Mouse (Mus musculus) 3134 (cell line): ENCODE results near the gene Nelfcd.
A peak's percentile ranks its signal among the peaks of the same experiment; 100 is the strongest.

Source experiments
- DNase-seq: peaks from one replicate; pipeline ENCODE4 v3.0.0-alpha.2; 2011; ENCODE audit warnings: low spot score; ENCODE audit not compliant: insufficient read length; ENCODE audit errors: extremely low read depth

Nelfcd gene

GRCm38 (mm10) chr2:174415731-174416310 is at the start of gene Nelfcd:
TSS of gene Nelfcd (plus strand) at chr2:174415804.
- DNase-seq: peak; percentile 94

GRCm38 (mm10) chr2:174366571-174366970 is 49.0 kb upstream of the Nelfcd start:
- DNase-seq: no peak

- DNase-seq: no peak
These were observed 34.6 kb upstream of the Nelfcd start for GRCm38 (mm10) chr2:174381021-174381420.

DNA sequence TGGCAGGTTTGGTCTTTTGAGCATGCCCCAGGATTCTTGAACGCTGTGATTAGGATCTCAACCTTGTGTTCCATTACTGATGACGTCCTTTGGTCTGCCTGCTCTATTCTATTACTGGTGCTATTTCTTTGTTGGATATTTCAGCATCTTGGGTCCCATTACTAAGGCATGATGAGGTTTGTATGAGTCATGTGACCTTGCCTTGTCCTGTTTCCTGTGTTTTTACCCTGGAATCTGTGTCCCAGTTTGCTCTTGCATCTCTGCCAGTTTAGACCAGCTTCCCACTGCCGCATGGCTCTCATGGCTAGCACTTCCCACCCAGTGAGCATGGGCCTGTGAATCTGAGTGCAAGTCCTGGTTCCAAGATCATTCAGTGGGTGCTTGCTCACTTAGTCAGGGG is 23.7 kb upstream of the Nelfcd start:
- no peak for DNase-seq

DNA sequence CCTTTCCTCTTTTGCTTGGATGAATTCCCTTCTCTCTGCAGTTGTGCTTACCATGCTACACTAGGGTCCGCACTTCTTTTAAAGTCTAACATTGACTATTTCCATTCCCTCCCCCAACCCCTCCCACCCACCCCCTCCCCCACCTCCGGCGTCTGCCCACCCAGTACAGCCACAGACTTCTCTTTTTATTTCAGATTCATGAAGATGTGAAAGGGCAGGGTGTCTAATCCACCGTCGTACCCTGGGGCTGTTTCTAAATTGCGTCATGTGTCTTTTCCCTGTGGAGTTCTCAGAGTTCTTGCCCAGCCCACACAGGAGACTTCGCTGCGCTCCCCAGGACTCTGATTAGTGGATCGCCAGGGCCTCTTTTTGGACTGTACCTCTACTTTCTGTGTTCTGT is 23.1 kb upstream of the Nelfcd start:
- no peak for DNase-seq

GRCm38 (mm10) chr2:174393383-174393782 is 22.2 kb upstream of the Nelfcd start:
- DNase-seq: no peak

DNA sequence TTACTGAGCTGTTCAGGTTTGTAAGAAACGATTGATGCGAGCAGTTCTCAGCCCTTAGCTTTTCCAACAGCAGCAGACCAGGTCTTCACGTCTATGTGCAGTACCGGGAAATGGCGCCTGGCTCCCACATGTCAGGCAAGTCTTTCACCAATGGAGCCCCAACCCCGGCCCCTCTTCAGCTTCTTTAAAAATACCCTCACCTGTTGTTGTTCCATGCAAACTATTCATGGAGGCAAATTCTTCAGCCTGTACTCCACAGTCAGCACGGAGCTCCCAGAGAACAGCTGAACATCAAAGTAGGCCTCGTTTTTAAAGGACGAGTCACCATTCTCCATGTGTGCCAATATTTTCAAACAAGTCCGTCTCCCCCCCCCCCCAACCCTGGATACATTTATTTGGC is 19.0 kb upstream of the Nelfcd start:
- DNase-seq: no peak

- no peak for DNase-seq
These were observed 18.5 kb upstream of the Nelfcd start for GRCm38 (mm10) chr2:174397065-174397464.

GRCm38 (mm10) chr2:174397881-174398280 is 17.7 kb upstream of the Nelfcd start:
- DNase-seq: no peak

- no peak for DNase-seq
These were observed 15.2 kb upstream of the Nelfcd start for GRCm38 (mm10) chr2:174400396-174400795.

DNA sequence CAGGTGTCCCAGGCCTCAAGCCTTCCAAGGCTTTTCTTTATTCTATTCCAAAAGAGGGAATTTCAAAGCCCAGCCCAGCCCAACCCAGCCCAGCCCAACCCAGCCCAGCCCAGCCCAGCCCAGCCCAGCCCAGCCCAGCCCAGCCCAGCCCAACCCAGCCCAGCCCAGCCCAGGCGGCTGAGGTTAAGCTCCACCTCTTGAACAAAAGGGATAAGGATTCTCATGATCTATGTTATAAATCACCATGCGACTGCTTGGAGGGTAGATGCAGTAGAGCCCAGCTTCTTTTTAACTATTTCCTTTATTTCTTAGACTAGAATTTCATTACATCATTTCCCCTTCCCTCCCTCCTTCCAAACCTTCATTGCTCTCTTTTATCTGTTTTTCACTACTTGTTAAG is 5.4 kb upstream of the Nelfcd start:
- DNase-seq: no peak

DNA sequence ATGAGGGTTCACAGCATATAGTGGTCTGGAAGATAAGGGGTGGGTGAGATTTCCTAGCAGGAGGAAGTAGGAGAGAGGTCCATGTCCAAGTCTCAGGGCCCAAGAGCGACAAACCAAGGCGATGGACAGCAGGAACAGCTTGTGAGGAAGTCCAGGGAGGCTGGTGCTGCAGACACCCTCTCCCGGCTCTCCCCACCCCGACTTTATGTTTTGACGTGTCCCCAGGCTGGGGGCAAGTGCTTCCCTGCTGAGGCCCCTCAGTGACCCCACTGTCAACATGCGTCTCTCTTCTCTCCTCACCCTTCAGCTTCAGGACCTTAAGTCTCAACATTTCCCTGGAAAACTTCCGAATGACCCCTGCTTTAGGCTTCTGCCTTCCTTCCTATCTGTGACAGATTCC is 2.5 kb upstream of the Nelfcd start:
- DNase-seq: no peak

DNA sequence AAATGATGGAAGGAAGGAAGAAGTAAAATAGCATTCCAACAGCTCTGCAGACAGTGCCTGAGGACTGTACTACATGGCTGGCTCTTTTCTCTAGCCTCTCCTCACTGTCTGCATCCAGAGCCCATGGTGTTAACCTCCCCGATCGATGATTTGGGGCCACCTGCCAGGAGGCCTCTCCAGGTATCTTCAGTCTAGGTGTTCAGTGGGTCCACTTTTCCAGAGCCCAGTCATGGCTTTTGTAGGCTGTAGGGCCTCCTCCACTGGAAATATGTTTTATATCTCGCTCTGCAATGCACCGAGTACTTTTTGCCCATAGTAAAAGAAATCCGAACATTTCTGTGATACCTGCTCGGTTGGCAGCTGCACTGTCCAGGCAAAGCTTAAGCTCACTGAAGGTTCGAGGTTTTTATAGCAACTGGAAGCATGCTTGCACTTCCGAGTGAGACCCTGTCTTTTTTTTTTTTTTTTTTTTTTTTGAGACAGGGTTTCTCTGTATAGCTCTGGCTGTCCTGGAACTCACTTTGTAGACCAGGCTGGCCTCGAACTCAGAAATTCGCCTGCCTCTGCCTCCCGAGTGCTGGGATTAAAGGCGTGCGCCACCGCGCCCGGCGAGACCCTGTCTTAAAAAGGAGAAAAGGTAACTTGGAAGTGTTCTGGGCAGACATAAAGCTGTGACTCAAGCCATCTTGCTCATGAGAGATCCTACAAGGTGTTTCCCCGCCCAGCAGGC is 438 bp upstream of the Nelfcd start:
- DNase-seq: no peak

GRCm38 (mm10) chr2:174421107-174421506 is 5.5 kb downstream of the Nelfcd start:
- no peak for DNase-seq

- no peak for DNase-seq
These were observed 8.9 kb downstream of the Nelfcd start for GRCm38 (mm10) chr2:174424301-174425085.

- no peak for DNase-seq
These were observed 11.3 kb downstream of the Nelfcd start for GRCm38 (mm10) chr2:174426856-174427255.

GRCm38 (mm10) chr2:174428076-174428835 is 12.7 kb downstream of the Nelfcd start:
- DNase-seq: no peak

GRCm38 (mm10) chr2:174428996-174429591 is 13.5 kb downstream of the Nelfcd start:
- no peak for DNase-seq

DNA sequence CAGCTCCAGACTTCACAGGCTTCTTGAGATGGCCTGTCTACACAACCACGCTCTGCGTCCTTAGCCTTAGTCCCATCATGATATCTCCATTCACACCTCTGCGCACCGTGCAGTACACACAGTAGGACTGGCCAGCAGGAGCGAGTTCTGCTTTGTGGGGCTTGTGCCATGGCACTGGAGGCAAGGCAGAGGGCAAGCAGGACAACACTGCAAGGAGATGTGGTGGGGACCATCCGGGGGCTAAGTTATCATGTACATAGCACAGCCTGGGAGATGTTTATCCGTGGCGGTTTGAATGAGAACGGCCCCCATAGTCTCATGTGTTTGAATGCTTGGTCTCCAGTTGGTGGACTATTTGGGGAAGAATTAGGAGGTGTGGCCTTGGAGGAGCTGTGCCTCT is 19.3 kb downstream of the Nelfcd start:
- DNase-seq: no peak

DNA sequence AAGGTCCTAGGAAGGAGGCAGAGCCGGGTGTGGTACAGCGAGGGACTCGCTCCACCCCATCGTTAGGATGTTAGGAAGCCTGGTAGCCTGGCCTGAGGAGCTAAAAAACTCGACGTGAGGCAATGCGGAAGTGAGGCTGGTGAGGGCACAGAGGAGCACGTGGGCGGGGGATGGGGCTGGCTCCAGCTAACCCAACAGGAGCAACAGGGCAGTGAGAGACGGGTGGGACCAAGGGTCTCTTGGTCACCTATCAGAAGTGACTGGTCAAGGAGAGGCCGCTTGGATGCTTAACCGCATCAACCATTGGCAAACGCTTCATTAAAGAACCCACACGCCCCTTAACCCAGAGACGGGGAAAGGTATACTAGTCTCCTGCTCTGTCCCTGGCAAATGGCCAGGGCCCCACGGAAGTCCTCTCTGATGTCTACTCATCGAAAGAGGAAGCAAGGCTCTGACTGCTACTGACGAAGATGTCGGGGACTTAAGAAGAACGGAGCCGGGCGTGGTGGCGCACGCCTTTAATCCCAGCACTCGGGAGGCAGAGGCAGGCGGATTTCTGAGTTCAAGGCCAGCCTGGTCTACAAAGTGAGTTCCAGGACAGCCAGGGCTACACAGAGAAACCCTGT is 20.6 kb downstream of the Nelfcd start:
- no peak for DNase-seq
